Mouse (Mus musculus) lung, postnatal 25 days (tissue): ENCODE results near the gene Vmn2r83.

Source experiments
- DNase-seq: peaks from one replicate; pipeline ENCODE4 v3.0.0; 2022; ENCODE audit warnings: low spot score

The Vmn2r83 gene

DNA sequence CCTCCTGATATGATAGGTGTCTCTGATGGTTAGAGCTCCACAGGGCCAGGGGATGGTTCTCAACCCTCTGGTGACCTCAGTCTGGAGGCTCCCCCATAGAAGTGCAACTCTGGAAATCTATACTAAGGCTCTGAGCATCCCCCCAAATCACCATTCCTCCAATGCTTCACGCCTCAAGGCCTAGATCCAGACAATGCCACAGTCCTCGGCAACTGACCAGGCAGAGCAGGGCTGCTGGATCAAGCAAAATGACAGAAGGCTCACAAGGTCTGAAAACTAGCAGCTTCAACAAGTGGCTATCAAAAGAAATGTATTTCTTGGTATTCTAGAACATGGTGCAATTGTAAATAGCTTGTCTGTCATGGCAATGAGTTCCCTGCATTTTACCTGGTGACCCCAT is 69.2 kb downstream of the Vmn2r83 start:
- DNase-seq, result no peak

DNA sequence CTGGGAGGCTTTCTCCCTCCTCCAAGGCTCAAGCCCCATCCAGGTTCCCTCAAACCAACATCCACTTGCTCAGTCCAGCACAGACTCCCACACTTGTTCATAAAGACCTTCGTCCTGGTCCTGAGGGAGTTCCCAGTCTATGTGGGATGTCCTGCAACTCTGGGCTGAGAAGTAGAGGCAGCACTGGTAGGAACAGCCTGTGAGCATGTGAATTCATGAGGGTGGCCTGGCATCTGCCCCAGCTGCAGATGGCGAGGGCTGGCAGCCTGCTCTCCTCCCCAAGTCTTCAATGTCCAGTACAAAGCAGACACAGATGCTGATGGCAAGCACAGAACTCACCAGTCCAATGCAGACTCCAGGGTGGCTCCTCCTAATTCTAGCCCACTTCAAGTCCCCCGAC is 69.8 kb downstream of the Vmn2r83 start:
- DNase-seq, result no peak

DNA sequence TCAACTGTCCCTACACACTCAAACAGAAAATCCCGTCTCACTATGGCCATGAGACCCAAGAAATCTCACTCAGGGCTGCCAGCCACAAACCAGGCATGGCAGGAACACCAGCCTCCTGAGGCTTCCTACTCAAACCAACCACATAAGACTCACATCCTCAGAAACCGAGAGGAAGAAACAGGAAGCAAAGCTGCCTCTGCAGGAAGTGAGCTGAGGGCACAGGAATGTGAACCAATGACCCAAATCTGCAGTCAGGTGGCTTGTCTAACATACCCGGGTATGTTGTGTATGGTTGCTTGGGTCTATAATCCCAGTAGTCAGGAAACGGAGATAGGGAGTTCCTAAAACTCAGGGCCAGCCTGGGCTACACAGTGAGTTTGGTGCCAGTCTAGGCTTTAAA is 70.3 kb downstream of the Vmn2r83 start:
- DNase-seq, result no peak

DNA sequence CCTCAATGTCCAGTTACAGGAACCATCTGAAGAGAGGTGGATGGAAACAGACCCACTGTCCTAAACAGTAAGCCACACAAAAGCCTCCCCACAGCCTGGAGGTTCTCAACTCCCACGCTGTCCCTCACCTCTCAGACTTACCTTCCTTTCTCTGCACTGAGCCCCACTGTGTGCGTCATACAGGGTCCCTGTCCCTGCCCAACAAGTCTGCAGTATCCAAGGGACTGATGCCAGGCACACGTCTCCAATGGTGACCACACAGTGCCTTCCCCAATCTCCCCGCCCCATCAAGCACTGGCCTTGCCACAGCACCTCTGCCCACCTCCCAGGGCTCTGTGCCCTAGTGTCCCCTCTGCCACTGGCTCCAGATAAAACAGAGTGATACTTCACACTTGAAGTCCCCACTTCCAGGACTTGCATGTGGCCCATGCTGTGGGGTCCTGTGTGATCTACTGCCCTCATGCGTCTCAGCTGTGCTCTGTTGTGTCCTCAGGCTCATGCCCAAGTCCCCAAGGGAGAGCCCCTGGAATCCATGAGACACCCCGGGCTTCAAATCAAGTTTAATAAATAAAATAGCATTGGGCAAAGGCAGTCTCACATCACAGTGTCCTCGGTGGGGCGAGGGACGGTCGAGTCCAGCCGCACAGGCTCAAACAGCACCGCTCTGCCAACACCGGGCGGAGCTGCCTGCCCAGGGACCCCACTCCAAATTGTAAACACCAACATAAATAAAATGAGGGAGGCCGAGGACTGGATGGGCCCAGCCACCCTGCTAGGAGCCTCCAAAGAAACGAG is 71.4 kb downstream of the Vmn2r83 start:
- DNase-seq, result no peak

DNA sequence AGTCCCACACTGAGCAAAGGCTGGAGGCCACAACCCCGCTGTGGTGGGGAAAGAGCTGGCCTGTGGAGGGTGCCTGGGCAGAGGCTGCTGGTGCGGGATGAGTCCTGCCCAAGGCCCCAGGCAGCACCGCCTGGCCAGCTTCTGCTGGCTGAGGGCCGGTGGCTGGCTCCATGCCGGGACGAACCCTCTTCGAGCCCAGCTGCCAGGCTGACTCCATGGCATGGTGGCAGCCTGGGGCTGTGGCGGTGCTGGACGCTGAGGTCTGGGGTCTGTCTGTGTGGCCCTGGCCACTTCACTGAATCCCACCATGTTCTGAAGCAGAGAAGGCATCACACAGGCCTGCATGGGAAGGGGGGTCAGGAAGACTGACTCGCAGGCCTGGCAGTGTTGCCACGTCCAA is 72.2 kb downstream of the Vmn2r83 start:
- no peak for DNase-seq

DNA sequence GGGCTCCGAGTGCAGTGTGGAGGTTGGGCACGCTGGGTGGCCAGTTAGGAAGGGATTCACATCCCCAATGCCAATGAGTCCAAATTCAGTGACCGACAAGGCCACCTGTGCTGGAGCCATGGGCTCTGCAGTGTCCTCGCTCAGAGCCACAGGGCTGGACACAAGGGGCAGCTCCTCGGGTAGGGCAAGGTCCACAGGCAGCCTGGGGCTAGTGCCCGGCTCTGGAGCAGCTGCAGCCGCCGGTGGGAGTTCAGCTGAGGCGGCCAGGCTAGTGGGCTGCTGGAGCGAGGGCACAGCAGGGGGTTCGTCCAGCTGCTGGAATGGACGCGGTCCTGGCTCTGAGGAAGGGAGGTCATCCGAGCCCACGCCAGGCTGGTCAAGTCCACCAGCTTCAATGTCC is 73.0 kb downstream of the Vmn2r83 start:
- DNase-seq, result no peak

DNA sequence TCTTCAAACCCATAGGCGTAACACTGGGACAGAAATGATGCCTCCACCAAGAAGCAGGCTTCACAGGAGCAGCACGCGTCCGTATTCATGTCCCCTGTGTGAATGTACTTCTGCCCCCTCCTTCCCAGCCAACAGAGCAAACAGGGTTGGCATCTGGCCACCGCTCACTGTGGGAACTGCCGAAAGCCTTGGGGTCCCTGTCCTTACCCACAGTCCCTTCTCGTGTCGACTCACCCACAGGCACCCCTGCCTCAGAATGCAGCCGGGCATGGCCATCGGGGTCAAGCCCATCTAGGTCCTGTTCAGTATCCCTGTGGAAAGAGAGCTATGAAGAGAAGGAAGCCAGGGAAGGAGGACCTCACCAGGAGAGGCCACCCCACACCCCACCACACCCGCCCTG is 73.6 kb downstream of the Vmn2r83 start:
- no peak for DNase-seq
